Mouse (Mus musculus) liver, postnatal 0 days (tissue): ENCODE data around the gene Dop1b. TPM values are rescaled to one million over a fixed set of nuclear protein-coding genes. Genes with fewer than 3 reads are reported as not detected.

Experiments
- ATAC-seq: fragments of 200-750 bp; cut with Nextera tagmentation; 2 replicates; pipeline ENCODE4 v1.8.0; 2017; ENCODE audit warnings: mild to moderate bottlenecking, moderate library complexity
- DNase-seq: peaks from one replicate; pipeline ENCODE4 v3.0.0-alpha.2; 2016
- H3K27ac ChIP-seq: fragments of 300-500 bp; sonication (generic); 2 replicates; pipeline ENCODE4 v1.5.1; 2014; ENCODE audit warnings: antibody characterized with exemption, moderate library complexity, mild to moderate bottlenecking, low read depth
- H3K27me3 ChIP-seq: fragments of 300-500 bp; sonication (generic); 2 replicates; pipeline ENCODE4 v1.6.1; 2014; ENCODE audit warnings: low read length, control low read depth, mixed read lengths; ENCODE audit not compliant: insufficient read depth
- H3K36me3 ChIP-seq: fragments of 300-500 bp; sonication (generic); replicated peaks from 2 replicates; pipeline ENCODE4 v1.6.1; 2014; ENCODE audit warnings: mild to moderate bottlenecking, control low read depth, low read length, moderate library complexity, mixed read lengths; ENCODE audit not compliant: insufficient read depth
- H3K4me1 ChIP-seq: fragments of 300-500 bp; sonication (generic); 2 replicates; pipeline ENCODE4 v1.6.1; 2014; ENCODE audit warnings: antibody characterized with exemption, mild to moderate bottlenecking, control low read depth; ENCODE audit not compliant: insufficient read depth
- H3K4me2 ChIP-seq: fragments of 300-500 bp; sonication (generic); 2 replicates; pipeline ENCODE4 v1.6.1; 2014; ENCODE audit warnings: low read depth, mild to moderate bottlenecking, low read length, moderate library complexity, mixed read lengths
- H3K4me3 ChIP-seq: fragments of 300-500 bp; sonication (generic); 2 replicates; pipeline ENCODE4 v1.5.1; 2014; ENCODE audit warnings: low read depth, low read length
- H3K9ac ChIP-seq: fragments of 300-500 bp; sonication (generic); replicated peaks from 2 replicates; pipeline ENCODE4 v1.6.1; 2014; ENCODE audit warnings: mild to moderate bottlenecking, moderate library complexity
- H3K9me3 ChIP-seq: fragments of 300-500 bp; sonication (generic); 2 replicates; pipeline ENCODE4 v1.6.1; 2016; ENCODE audit warnings: mild to moderate bottlenecking, control low read depth, low read length, mixed read lengths
- CTCF ChIP-seq: sonication (generic); IDR thresholded peaks from 2 replicates; pipeline ENCODE4 v1.5.1; 2016; ENCODE audit warnings: antibody characterized with exemption, low read depth
- EP300 ChIP-seq: IDR thresholded peaks from 2 replicates; pipeline ENCODE4 v1.6.1; 2016; ENCODE audit warnings: antibody characterized with exemption, low read depth, mild to moderate bottlenecking
- WGBS: fragments of 180-500 bp; shearing (Covaris S2); extraction: QIAGEN DNeasy Blood & Tissue Kit; methylation state at CpG from one replicate; pipeline ENCODE4 v1.1.7; 2014; ENCODE audit not compliant: insufficient replicate concordance; 5-methylcytosine and 5-hydroxymethylcytosine counted together
- polyA plus RNA-seq: library from polyadenylated mRNA; unstranded; fragments of >200 nt; fragmentation: Nextera tagmentation; extraction: Ambion mirVana; gene quantifications from 2 replicates; pipeline ENCODE4 v1.2.1, GENCODE M21; 2015

The Dop1b gene
- polyA plus RNA-seq, 1 experiment from 2014 or later: 6.4 TPM

DNA sequence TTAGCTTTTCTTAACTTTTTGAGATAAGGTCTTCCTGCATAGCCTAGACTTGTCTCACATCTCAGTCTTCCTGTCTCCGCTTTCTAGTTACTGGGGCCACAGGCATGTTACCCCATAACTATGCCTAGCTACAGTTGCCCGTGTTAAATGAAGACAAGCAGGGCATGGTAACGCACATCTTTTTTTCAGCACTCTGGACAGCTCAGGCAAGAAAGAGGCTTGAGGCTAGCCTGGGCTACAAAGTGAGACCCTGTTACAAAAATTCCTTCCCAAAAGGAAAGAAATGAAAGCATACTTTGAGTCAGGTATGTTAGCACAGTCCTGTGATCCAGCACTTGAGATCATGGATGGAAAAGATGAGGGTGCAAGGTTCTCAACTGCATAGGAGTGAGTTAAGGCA, 138.8 kb downstream of the Dop1b start:
- ATAC-seq (no peak), DNase-seq (no peak)
- H3K9me3 ChIP-seq: no peaks in the 10 kb centered on the region
- no peak overlapping the region for H3K9ac ChIP-seq
- no peaks in the 10 kb centered on the region for H3K4me1 ChIP-seq
- H3K36me3 ChIP-seq: peaks cover 79% of the 10 kb centered on the region
- TF ChIP-seq EP300 (no peak), CTCF (no peak)
- no peak overlapping the region for H3K4me2 ChIP-seq
- 91% methylated on average over 3 of the region's 3 CpGs for WGBS
- H3K27me3 ChIP-seq: no peaks in the 10 kb centered on the region
- no peak overlapping the region for H3K4me3 ChIP-seq
- H3K27ac ChIP-seq: no peak overlapping the region

DNA sequence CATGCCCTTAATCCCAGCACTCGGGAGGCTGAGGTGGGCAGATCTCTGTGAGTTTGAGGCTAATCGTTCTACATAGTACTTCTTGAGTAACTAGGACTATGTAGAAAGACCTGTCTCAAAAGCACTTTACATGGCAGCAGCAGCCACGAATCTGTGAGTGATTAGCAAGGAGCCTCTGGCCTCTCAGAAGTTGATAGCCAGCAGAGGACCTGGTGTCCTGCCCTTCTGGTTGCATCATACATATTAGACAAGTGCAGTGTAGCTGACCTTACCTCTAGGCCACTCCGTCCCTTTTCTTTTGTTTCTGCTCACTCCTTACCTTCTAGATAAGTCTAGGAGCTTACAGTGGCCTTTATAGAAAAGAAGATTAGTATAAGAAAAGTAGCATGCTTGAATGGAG, 148.3 kb downstream of the Dop1b start:
- Histone ChIP-seq H3K4me2 (no peak overlapping the region), H3K27me3 (no peaks in the 10 kb centered on the region), H3K9me3 (no peaks in the 10 kb centered on the region), H3K27ac (no peak overlapping the region), H3K9ac (no peak overlapping the region), H3K36me3 (peaks cover 85% of the 10 kb centered on the region), H3K4me3 (no peak overlapping the region), H3K4me1 (no peaks in the 10 kb centered on the region)
- 74% methylated on average over 4 of the region's 4 CpGs for WGBS
- ATAC-seq (no peak), DNase-seq (no peak)
- TF ChIP-seq EP300 (no peak), CTCF (no peak)

Other genes starting within 250 kb of the Dop1b start
- 6.0 and 6.3 TPM in 2 replicates for gene Setd4, start 107.8 kb upstream of the Dop1b start, polyA plus RNA-seq
- 131 and 174 TPM in 2 replicates for gene Cbr1, start 106.1 kb upstream of the Dop1b start, polyA plus RNA-seq
- gene Gm5678, start 83.8 kb upstream of the Dop1b start, polyA plus RNA-seq: not detected in 2 replicates
- 0.75 and 0.81 TPM in 2 replicates for gene Cbr3, start 28.7 kb upstream of the Dop1b start, polyA plus RNA-seq
- gene Morc3, start 120.2 kb downstream of the Dop1b start, polyA plus RNA-seq: 11.7 and 12.3 TPM in 2 replicates
- gene Chaf1b, start 172.0 kb downstream of the Dop1b start, polyA plus RNA-seq: 17.2 and 18.9 TPM in 2 replicates